Mouse (Mus musculus): ENCODE data around the gene Mb21d2. TPM values are rescaled to one million over a fixed set of nuclear protein-coding genes. Genes with fewer than 3 reads are reported as not detected.

Mb21d2 gene
- polyA plus RNA-seq, 1 experiment: 1.4 TPM

DNA sequence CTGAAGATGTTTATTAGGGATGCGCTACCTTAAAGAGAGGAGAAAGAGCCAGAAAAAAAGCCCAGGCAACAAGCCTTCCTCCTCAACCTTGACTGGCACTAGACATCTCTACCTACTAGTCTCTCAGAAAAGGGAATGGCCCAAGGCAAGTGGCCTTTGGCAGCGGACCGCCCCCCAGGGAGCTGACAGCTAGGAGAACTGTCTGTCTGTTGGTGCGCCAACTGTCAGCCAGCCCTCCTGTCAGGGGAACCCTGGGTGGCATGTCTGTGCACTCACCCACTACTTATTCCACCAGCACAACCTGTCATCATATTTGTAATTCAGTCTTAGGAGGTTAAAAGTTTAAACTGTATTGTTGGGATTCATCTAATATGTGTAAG lies 30.3 kb downstream of the Mb21d2 start:
- Histone ChIP-seq H3K36me3 (ENCODE audit: control insufficient read depth, insufficient read depth, low read length) (no peaks in the 10 kb centered on the region), H3K4me3 (ENCODE audit: control insufficient read depth, low read depth, low read length) (no peak overlapping the region), H3K27me3 (ENCODE audit: control insufficient read depth, insufficient read depth, low read length) (no peaks in the 10 kb centered on the region), H3K27ac (ENCODE audit: control insufficient read depth, insufficient read depth, low read depth, low read length) (no peak overlapping the region), H3K4me1 (ENCODE audit: control insufficient read depth, insufficient read depth, low read length) (no peaks in the 10 kb centered on the region; the same call in 1 of the 2 replicates)
- TF ChIP-seq CTCF (IDR thresholded peaks at IDR 0.05; ENCODE audit: control insufficient read depth, insufficient read depth, insufficient replicate concordance, low read depth, low read length) (no peak), POLR2A (IDR thresholded peaks at IDR 0.05; ENCODE audit: control insufficient read depth, low read depth, low read length) (no peak)

DNA sequence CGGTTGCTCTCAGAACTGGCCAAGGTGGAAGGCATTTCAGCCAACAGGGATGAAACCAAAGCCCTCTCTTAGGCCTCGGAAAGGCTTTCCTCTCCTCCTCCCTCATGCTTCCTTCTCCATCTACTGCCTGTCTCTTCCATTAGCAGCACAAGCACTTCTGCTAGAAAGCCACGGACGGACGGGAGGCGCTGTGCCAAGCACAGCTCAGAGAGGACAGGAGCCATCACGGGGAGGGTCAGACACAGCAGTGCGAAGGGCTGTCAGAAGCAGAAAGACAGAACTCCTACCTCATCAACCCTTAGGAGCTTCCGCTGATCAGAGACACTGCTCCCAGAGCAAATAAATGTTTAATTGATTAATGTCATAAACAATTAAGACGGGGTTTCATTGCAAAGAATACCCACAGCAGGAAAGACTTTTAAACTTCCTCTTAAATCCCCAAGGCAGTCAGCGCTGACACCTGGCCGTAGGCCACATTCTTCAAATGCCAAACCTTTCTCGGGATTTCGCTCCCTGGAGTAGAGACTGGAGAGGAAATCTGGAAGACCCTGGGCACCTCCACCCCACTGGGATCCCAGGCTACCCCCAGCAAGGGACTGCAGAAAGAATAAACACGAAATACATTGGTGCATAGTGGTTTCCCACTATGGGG lies 30.8 kb downstream of the Mb21d2 start:
- Histone ChIP-seq H3K4me1 (ENCODE audit: control insufficient read depth, insufficient read depth, low read length) (no peaks in the 10 kb centered on the region; the same call in 1 of the 2 replicates), H3K27me3 (ENCODE audit: control insufficient read depth, insufficient read depth, low read length) (no peaks in the 10 kb centered on the region), H3K4me3 (ENCODE audit: control insufficient read depth, low read depth, low read length) (no peak overlapping the region), H3K27ac (ENCODE audit: control insufficient read depth, insufficient read depth, low read depth, low read length) (no peak overlapping the region), H3K36me3 (ENCODE audit: control insufficient read depth, insufficient read depth, low read length) (no peaks in the 10 kb centered on the region)
- TF ChIP-seq POLR2A (IDR thresholded peaks at IDR 0.05; ENCODE audit: control insufficient read depth, low read depth, low read length) (no peak), CTCF (IDR thresholded peaks at IDR 0.05; ENCODE audit: control insufficient read depth, insufficient read depth, insufficient replicate concordance, low read depth, low read length) (no peak)

DNA sequence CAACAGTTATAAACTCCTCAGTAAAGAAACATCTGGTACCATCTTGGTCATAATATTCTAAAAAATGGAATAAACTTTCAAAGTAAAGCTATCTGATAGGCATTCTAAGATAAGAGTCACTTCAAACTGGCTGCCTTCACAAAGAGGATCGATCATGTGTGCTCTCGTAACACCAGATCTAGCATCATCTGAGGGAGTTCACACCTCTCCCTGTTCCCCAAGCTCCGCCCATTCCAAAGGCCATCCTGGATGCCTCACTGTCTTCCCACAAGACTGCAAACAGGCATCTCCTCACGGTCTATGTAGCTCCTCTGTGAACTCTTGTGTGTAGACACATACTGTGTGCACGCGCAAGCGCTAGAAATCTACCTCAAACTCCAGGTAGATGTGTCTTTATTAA lies 32.9 kb downstream of the Mb21d2 start:
- no peak overlapping the region for H3K27ac ChIP-seq (ENCODE audit: control insufficient read depth, insufficient read depth, low read depth, low read length)
- H3K36me3 ChIP-seq (ENCODE audit: control insufficient read depth, insufficient read depth, low read length): no peaks in the 10 kb centered on the region
- TF ChIP-seq POLR2A (IDR thresholded peaks at IDR 0.05; ENCODE audit: control insufficient read depth, low read depth, low read length) (no peak), CTCF (IDR thresholded peaks at IDR 0.05; ENCODE audit: control insufficient read depth, insufficient read depth, insufficient replicate concordance, low read depth, low read length) (no peak)
- H3K4me1 ChIP-seq (ENCODE audit: control insufficient read depth, insufficient read depth, low read length): no peaks in the 10 kb centered on the region; the same call in 1 of the 2 replicates
- no peak overlapping the region for H3K4me3 ChIP-seq (ENCODE audit: control insufficient read depth, low read depth, low read length)
- H3K27me3 ChIP-seq (ENCODE audit: control insufficient read depth, insufficient read depth, low read length): no peaks in the 10 kb centered on the region

DNA sequence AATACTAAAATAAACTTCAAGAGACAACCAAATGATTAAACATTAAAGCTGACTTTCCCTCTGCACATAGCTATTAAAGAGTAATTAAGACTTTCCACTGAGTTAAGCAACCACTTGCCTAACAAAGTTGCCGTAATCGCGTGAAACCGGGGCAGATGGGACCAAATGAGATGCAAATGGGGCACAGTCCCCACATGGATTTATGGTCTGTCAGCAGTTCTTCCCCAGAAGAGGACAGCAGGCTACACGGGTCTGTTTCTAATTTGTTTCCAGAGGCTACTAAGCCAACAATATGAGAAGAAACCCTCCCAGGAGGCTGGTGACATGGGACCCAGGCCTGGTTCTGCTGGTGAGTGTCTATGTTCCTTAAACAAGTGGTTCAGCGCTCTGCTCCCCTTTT lies 34.6 kb downstream of the Mb21d2 start:
- H3K4me3 ChIP-seq (ENCODE audit: control insufficient read depth, low read depth, low read length): no peak overlapping the region
- TF ChIP-seq POLR2A (IDR thresholded peaks at IDR 0.05; ENCODE audit: control insufficient read depth, low read depth, low read length) (no peak), CTCF (IDR thresholded peaks at IDR 0.05; ENCODE audit: control insufficient read depth, insufficient read depth, insufficient replicate concordance, low read depth, low read length) (no peak)
- H3K27me3 ChIP-seq (ENCODE audit: control insufficient read depth, insufficient read depth, low read length): no peaks in the 10 kb centered on the region
- no peaks in the 10 kb centered on the region; the same call in 1 of the 2 replicates for H3K4me1 ChIP-seq (ENCODE audit: control insufficient read depth, insufficient read depth, low read length)
- H3K36me3 ChIP-seq (ENCODE audit: control insufficient read depth, insufficient read depth, low read length): no peaks in the 10 kb centered on the region
- no peak overlapping the region for H3K27ac ChIP-seq (ENCODE audit: control insufficient read depth, insufficient read depth, low read depth, low read length)

DNA sequence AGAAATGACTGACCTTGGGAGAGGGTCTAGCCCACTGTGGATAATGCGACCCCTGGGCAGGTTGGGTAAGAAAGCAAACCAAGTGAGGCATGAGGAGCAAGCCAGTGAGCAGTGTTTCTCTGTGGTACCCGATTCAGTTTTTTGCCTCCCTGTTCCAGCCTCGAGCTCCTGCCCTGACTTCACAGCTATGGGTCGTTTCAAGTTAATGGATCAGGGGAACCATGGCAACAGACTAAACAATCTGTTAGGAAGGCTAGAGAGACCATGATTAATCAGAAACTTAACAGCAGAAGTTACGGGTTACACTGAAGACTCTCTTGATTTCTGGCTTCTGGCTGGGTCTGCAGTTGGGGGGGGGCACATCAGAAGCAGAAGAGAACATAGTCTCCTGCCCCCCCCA lies 36.2 kb downstream of the Mb21d2 start:
- Histone ChIP-seq H3K27me3 (ENCODE audit: control insufficient read depth, insufficient read depth, low read length) (no peaks in the 10 kb centered on the region), H3K4me1 (ENCODE audit: control insufficient read depth, insufficient read depth, low read length) (no peaks in the 10 kb centered on the region; the same call in 1 of the 2 replicates), H3K4me3 (ENCODE audit: control insufficient read depth, low read depth, low read length) (no peak overlapping the region), H3K36me3 (ENCODE audit: control insufficient read depth, insufficient read depth, low read length) (no peaks in the 10 kb centered on the region), H3K27ac (ENCODE audit: control insufficient read depth, insufficient read depth, low read depth, low read length) (no peak overlapping the region)
- no peak for TF ChIP-seq POLR2A (IDR thresholded peaks at IDR 0.05; ENCODE audit: control insufficient read depth, low read depth, low read length)
- no peak for TF ChIP-seq CTCF (IDR thresholded peaks at IDR 0.05; ENCODE audit: control insufficient read depth, insufficient read depth, insufficient replicate concordance, low read depth, low read length)

DNA sequence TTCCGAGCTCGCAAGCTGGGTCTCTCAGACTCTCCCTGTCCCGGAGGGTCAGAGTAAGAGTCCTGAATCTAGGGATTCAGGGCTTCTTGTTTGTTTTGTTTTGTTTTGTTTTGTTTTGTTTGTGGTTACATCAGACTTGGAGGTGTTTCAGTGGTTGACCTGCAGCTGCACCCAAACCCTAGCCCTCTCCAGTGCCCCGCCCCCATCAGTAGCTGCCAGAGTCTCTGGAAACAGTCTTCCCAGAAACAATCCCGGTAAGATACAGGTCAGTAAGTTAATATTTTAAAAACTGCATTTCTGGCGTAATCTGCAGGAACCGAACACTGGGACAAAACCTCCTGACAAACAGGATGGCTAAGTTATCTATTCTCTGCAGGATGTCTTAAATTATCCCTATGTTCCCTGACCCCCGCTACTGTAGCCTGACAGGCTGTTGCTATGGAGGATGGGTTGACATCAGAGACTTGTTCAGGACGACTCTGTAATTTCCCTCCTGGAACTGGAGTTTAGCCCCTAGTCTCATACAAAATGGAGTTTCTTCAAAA lies 43.2 kb downstream of the Mb21d2 start:
- Histone ChIP-seq H3K4me1 (ENCODE audit: control insufficient read depth, insufficient read depth, low read length) (no peaks in the 10 kb centered on the region; the same call in 1 of the 2 replicates), H3K36me3 (ENCODE audit: control insufficient read depth, insufficient read depth, low read length) (no peaks in the 10 kb centered on the region), H3K27me3 (ENCODE audit: control insufficient read depth, insufficient read depth, low read length) (no peaks in the 10 kb centered on the region), H3K4me3 (ENCODE audit: control insufficient read depth, low read depth, low read length) (no peak overlapping the region), H3K27ac (ENCODE audit: control insufficient read depth, insufficient read depth, low read depth, low read length) (no peak overlapping the region)
- no peak for TF ChIP-seq POLR2A (IDR thresholded peaks at IDR 0.05; ENCODE audit: control insufficient read depth, low read depth, low read length)
- no peak for TF ChIP-seq CTCF (IDR thresholded peaks at IDR 0.05; ENCODE audit: control insufficient read depth, insufficient read depth, insufficient replicate concordance, low read depth, low read length)

DNA sequence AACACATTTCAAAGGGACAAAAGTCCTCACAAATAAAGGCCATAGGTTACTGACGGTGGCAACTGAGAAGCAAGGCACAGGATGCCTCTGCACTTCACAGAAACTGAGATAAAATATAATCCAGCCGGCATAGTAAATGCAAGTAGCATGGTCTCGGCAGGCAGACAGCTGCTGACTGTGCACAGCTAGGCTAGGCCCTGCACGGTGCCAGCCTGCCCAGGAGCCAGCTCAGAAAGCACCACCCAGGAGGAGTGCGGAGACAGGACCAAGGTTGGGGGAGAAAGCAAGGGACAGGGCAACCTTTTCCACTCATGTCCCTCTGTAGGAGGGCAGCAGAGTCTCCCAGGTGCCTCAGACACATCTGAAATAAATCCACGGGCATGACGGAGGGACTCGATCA lies 44.0 kb downstream of the Mb21d2 start:
- Histone ChIP-seq H3K4me3 (ENCODE audit: control insufficient read depth, low read depth, low read length) (no peak overlapping the region), H3K36me3 (ENCODE audit: control insufficient read depth, insufficient read depth, low read length) (no peaks in the 10 kb centered on the region), H3K27me3 (ENCODE audit: control insufficient read depth, insufficient read depth, low read length) (no peaks in the 10 kb centered on the region), H3K4me1 (ENCODE audit: control insufficient read depth, insufficient read depth, low read length) (no peaks in the 10 kb centered on the region; the same call in 1 of the 2 replicates), H3K27ac (ENCODE audit: control insufficient read depth, insufficient read depth, low read depth, low read length) (no peak overlapping the region)
- TF ChIP-seq CTCF (IDR thresholded peaks at IDR 0.05; ENCODE audit: control insufficient read depth, insufficient read depth, insufficient replicate concordance, low read depth, low read length) (no peak), POLR2A (IDR thresholded peaks at IDR 0.05; ENCODE audit: control insufficient read depth, low read depth, low read length) (no peak)
